Comparison of ENCODE assay signal across 22 mouse cellular contexts in genomic region chr6:38339078-38339477, GRCm38 (mm10). TPM values are rescaled to one million over a fixed set of nuclear protein-coding genes. Genes with fewer than 3 reads are reported as not detected.
DNase-seq lines count a peak whose midpoint lies in the region; ATAC-seq and TF ChIP-seq lines count a peak whose summit lies in the region.
"Had no signal": no experiment of that assay in that cellular context is flagged by ENCODE, and none has a peak within 500 bp of the region (broad histone marks: within the 10 kb centered on the region; RNA-seq: fewer than 3 reads in every experiment).

No protein-coding gene starts in this region.

- H3K4me2 ChIP-seq in liver, embryonic 12.5 days: peak overlapping the region; percentile 82; the same call in 1 of the 2 replicates
- H3K4me2 ChIP-seq in liver, embryonic 16.5 days (ENCODE audit: low read depth, low read length): no peak overlapping the region
- H3K4me2 ChIP-seq: embryonic facial prominence, embryonic 13.5 days; hindbrain, embryonic 12.5 days had no signal

- peak overlapping the region; percentile 17 for H3K4me3 ChIP-seq in erythroblast, embryonic 14.5 days (replicated peaks)
- H3K4me3 ChIP-seq in liver, embryonic 12.5 days: no peak overlapping the region
- H3K4me3 ChIP-seq in liver, embryonic 16.5 days (ENCODE audit: low read depth, low read length): no peak overlapping the region
- H3K4me3 ChIP-seq in kidney, adult 2 months (ENCODE audit: insufficient read depth, low read depth, low read length): no peak overlapping the region
- H3K4me3 ChIP-seq: embryonic facial prominence, embryonic 13.5 days; forebrain, embryonic 10.5 days; gastrocnemius, adult 2 months; hindbrain, embryonic 12.5 days had no signal

- H3K9ac ChIP-seq in liver, embryonic 12.5 days: no peak overlapping the region
- no peak overlapping the region for H3K9ac ChIP-seq in liver, embryonic 16.5 days (ENCODE audit: low read depth, low read length)
- H3K9ac ChIP-seq: embryonic facial prominence, embryonic 13.5 days; hindbrain, embryonic 12.5 days had no signal

- peaks cover 85% of the 10 kb centered on the region for H3K36me3 ChIP-seq in erythroblast, embryonic 14.5 days (ENCODE audit: control insufficient read depth)
- H3K36me3 ChIP-seq in liver, embryonic 12.5 days: peaks cover 67% of the 10 kb centered on the region
- H3K36me3 ChIP-seq in liver, embryonic 16.5 days (ENCODE audit: control insufficient read depth, insufficient read depth): peaks cover 57% of the 10 kb centered on the region
- no peaks in the 10 kb centered on the region for H3K36me3 ChIP-seq in kidney, adult 2 months (ENCODE audit: control insufficient read depth, insufficient read depth, low read length)
- H3K36me3 ChIP-seq: embryonic facial prominence, embryonic 13.5 days; forebrain, embryonic 10.5 days; hindbrain, embryonic 12.5 days had no signal

- ATAC-seq in CD4-positive, CD25-positive, alpha-beta regulatory T cell, adult 4 months: no peak
- no peak for ATAC-seq in erythroblast, adult 5-6 weeks (replicated peaks; ENCODE audit: low FRiP score, poor library complexity, severe bottlenecking)
- ATAC-seq in liver, embryonic 12.5 days: no peak
- ATAC-seq in liver, embryonic 16.5 days (ENCODE audit: low read depth): no peak
- ATAC-seq: forebrain, embryonic 14.5 days; hindbrain, embryonic 16.5 days; inflammation-experienced regulatory T-cells, adult 6 months had no signal

- TF ChIP-seq CTCF in kidney, adult 2 months (conservative IDR thresholded peaks at IDR 0.05; ENCODE audit: insufficient read depth, insufficient read length, low read depth, low read length): no peak

- H3K27me3 ChIP-seq in erythroblast, embryonic 14.5 days (ENCODE audit: control insufficient read depth): no peaks in the 10 kb centered on the region
- no peaks in the 10 kb centered on the region for H3K27me3 ChIP-seq in liver, embryonic 12.5 days (replicated peaks)
- H3K27me3 ChIP-seq in liver, embryonic 16.5 days (ENCODE audit: control insufficient read depth, insufficient read depth, low read depth, low read length): no peaks in the 10 kb centered on the region
- no peaks in the 10 kb centered on the region for H3K27me3 ChIP-seq in kidney, adult 2 months (replicated peaks; ENCODE audit: control insufficient read depth, insufficient read depth, low read length)
- H3K27me3 ChIP-seq: embryonic facial prominence, embryonic 13.5 days; hindbrain, embryonic 12.5 days had no signal

- peak; percentile 16 for DNase-seq in CD4-positive, CD25-positive, alpha-beta regulatory T cell, adult 2 months (ENCODE audit: low read depth, low spot score)
- no peak for DNase-seq in kidney, adult 2 months
- no peak for DNase-seq in B cell, adult 2 months
- DNase-seq: cerebellum, adult 18-20 months; cerebellum, adult 9-11 months; cerebellum, postnatal 36 days; gastrocnemius, adult 2 months; gastrocnemius, postnatal 25 days; heart, postnatal 10 days; heart, postnatal 4 days had no signal

- TF ChIP-seq POLR2A in kidney, adult 2 months (IDR thresholded peaks at IDR 0.05; ENCODE audit: low read depth, low read length): no peak

- H3K9me3 ChIP-seq in erythroblast, embryonic 14.5 days (ENCODE audit: control insufficient read depth, low read length): no peaks in the 10 kb centered on the region
- no peaks in the 10 kb centered on the region for H3K9me3 ChIP-seq in liver, embryonic 12.5 days (replicated peaks)
- H3K9me3 ChIP-seq in liver, embryonic 16.5 days (replicated peaks; ENCODE audit: control insufficient read depth, low read length): no peaks in the 10 kb centered on the region
- H3K9me3 ChIP-seq: embryonic facial prominence, embryonic 13.5 days; forebrain, embryonic 10.5 days; G1E; hindbrain, embryonic 12.5 days had no signal

- WGBS in liver, embryonic 12.5 days (ENCODE audit: insufficient replicate concordance): 68% methylated on average over 2 of the region's 2 CpGs
- 62% methylated on average over 2 of the region's 2 CpGs for WGBS in liver, embryonic 16.5 days (ENCODE audit: insufficient replicate concordance)
- 89% methylated on average over 2 of the region's 2 CpGs for WGBS in kidney, adult 2 months

- peak overlapping the region; percentile 99 for H3K27ac ChIP-seq in liver, embryonic 12.5 days
- peak overlapping the region; percentile 50 for H3K27ac ChIP-seq in liver, embryonic 16.5 days (ENCODE audit: low read length)
- no peak overlapping the region for H3K27ac ChIP-seq in kidney, adult 2 months (ENCODE audit: insufficient read depth, low read depth, low read length)
- H3K27ac ChIP-seq: embryonic facial prominence, embryonic 13.5 days; forebrain, embryonic 10.5 days; gastrocnemius, adult 2 months; hindbrain, embryonic 12.5 days had no signal

- H3K4me1 ChIP-seq in erythroblast, embryonic 14.5 days (ENCODE audit: control insufficient read depth): peaks cover 61% of the 10 kb centered on the region
- H3K4me1 ChIP-seq in liver, embryonic 12.5 days: peaks cover 64% of the 10 kb centered on the region
- H3K4me1 ChIP-seq in liver, embryonic 16.5 days (ENCODE audit: control insufficient read depth, low read depth, low read length): peaks cover 49% of the 10 kb centered on the region
- 0 out of 2 replicates have a peak, but pooled peaks cover 3% of the 10 kb centered on the region for H3K4me1 ChIP-seq in kidney, adult 2 months (ENCODE audit: control insufficient read depth, insufficient read depth, low read length)
- H3K4me1 ChIP-seq: embryonic facial prominence, embryonic 13.5 days; forebrain, embryonic 10.5 days; hindbrain, embryonic 12.5 days had no signal

RNA-seq across cellular contexts. Expression of gene Zc3hav1, which starts 15.3 kb away (rescaled TPM):
- 100 to 1,000 TPM; 189 to 215 TPM for polyA plus RNA-seq in CD4-positive, CD25-positive, alpha-beta regulatory T cell, adult 4 months (2017; shearing (Covaris generic))
- 2.4 and 3.3 TPM in 2 replicates for polyA plus RNA-seq in erythroblast, embryonic 14.5 days (2012)
- total RNA-seq in erythroblast, adult 5-6 weeks (2015; ENCODE audit: low replicate concordance): 266 and 278 TPM in 2 replicates
- 348 and 360 TPM in 2 replicates for total RNA-seq in erythroblast, adult 5-6 weeks (2017; ENCODE audit: low replicate concordance)
- 29.6 and 30.6 TPM in 2 replicates for polyA plus RNA-seq in liver, embryonic 12.5 days (2016; fragmentation: Nextera tagmentation; extraction: Ambion mirVana)
- polyA plus RNA-seq in liver, embryonic 16.5 days (2015; fragmentation: Nextera tagmentation; extraction: Ambion mirVana): 21.4 and 22.3 TPM in 2 replicates
- 9.7 and 12.2 TPM in 2 replicates for polyA plus RNA-seq in kidney, adult 2 months (2012; rRNA removed)

RNA-seq across cellular contexts. Expression of gene Zc3hav1l, which starts 40.0 kb away (rescaled TPM):
- under 1 TPM; 0.38 to 0.55 TPM for polyA plus RNA-seq in CD4-positive, CD25-positive, alpha-beta regulatory T cell, adult 4 months (2017; shearing (Covaris generic))
- 0.07 and 0.11 TPM in 2 replicates for polyA plus RNA-seq in erythroblast, embryonic 14.5 days (2012)
- 2.5 and 4.8 TPM in 2 replicates for total RNA-seq in erythroblast, adult 5-6 weeks (2015; ENCODE audit: low replicate concordance)
- 1.8 and 3.8 TPM in 2 replicates for total RNA-seq in erythroblast, adult 5-6 weeks (2017; ENCODE audit: low replicate concordance)
- polyA plus RNA-seq in liver, embryonic 12.5 days (2016; fragmentation: Nextera tagmentation; extraction: Ambion mirVana): 3.9 and 4.0 TPM in 2 replicates
- polyA plus RNA-seq in liver, embryonic 16.5 days (2015; fragmentation: Nextera tagmentation; extraction: Ambion mirVana): 1.1 and 1.4 TPM in 2 replicates
- 1.6 and 1.9 TPM in 2 replicates for polyA plus RNA-seq in kidney, adult 2 months (2012; rRNA removed)

RNA-seq across cellular contexts. Expression of gene Ttc26, which starts 42.2 kb away (rescaled TPM):
- polyA plus RNA-seq in CD4-positive, CD25-positive, alpha-beta regulatory T cell, adult 4 months (2017; shearing (Covaris generic)): not detected
- polyA plus RNA-seq in erythroblast, embryonic 14.5 days (2012): not detected in 2 replicates
- 0.21 TPM in 1 of 2 replicates, not detected in the other for total RNA-seq in erythroblast, adult 5-6 weeks (2015; ENCODE audit: low replicate concordance)
- 0.70 TPM in 1 of 2 replicates, not detected in the other for total RNA-seq in erythroblast, adult 5-6 weeks (2017; ENCODE audit: low replicate concordance)
- 1.5 and 1.6 TPM in 2 replicates for polyA plus RNA-seq in liver, embryonic 12.5 days (2016; fragmentation: Nextera tagmentation; extraction: Ambion mirVana)
- polyA plus RNA-seq in liver, embryonic 16.5 days (2015; fragmentation: Nextera tagmentation; extraction: Ambion mirVana): 0.22 and 0.42 TPM in 2 replicates
- polyA plus RNA-seq in kidney, adult 2 months (2012; rRNA removed): 2.1 and 2.4 TPM in 2 replicates
